Mouse (Mus musculus): ENCODE results near the gene Milr1.

The Milr1 gene

GRCm38 (mm10) chr11:106728402-106729366 is 22.3 kb upstream of the Milr1 start:
- in situ Hi-C loops (cut with MboI; ENCODE audit: low pct_unique_long_range_greater_than_20kb in 1 of 2, low sequenced_read_pairs in 2 of 2, unreplicated experiment in 1 of 2): no loop called here

- in situ Hi-C loops (cut with MboI; ENCODE audit: low pct_unique_long_range_greater_than_20kb in 1 of 2, low sequenced_read_pairs in 2 of 2, unreplicated experiment in 1 of 2): no loop called here
Observed at GRCm38 (mm10) chr11:106729656-106730055, 21.4 kb upstream of the Milr1 start.

- in situ Hi-C loops (cut with MboI; ENCODE audit: low pct_unique_long_range_greater_than_20kb in 1 of 2, low sequenced_read_pairs in 2 of 2, unreplicated experiment in 1 of 2): no loop called here
Observed at GRCm38 (mm10) chr11:106730714-106731113, 20.3 kb upstream of the Milr1 start.

- in situ Hi-C loops (cut with MboI; ENCODE audit: low pct_unique_long_range_greater_than_20kb in 1 of 2, low sequenced_read_pairs in 2 of 2, unreplicated experiment in 1 of 2): no loop called here
Observed at GRCm38 (mm10) chr11:106736614-106737013, 14.4 kb upstream of the Milr1 start.

- in situ Hi-C loops (cut with MboI; ENCODE audit: low pct_unique_long_range_greater_than_20kb in 1 of 2, low sequenced_read_pairs in 2 of 2, unreplicated experiment in 1 of 2): no loop called here
Observed at GRCm38 (mm10) chr11:106737178-106737621, 13.8 kb upstream of the Milr1 start.

DNA sequence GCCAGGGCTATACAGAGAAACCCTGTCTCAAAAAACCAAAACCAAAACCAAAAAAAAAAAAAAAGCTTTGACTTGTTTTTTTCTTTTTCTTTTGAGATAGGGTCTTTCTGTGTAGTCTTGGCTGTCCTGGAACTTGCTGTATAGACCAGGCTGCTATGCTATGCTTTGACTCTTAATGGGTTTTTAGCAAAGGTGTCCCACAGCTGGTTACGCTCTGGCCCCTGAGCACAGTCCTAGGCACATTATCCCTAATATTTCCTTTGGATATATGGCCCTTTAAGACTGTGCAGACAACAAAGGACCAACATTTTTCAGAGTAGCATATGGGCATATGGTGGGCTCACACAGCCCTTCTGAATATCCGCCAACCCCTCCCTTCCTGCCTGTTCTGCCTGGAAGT is 11.9 kb upstream of the Milr1 start:
- in situ Hi-C loops (cut with MboI; ENCODE audit: low pct_unique_long_range_greater_than_20kb in 1 of 2, low sequenced_read_pairs in 2 of 2, unreplicated experiment in 1 of 2): no loop called here

GRCm38 (mm10) chr11:106740724-106741123 is 10.3 kb upstream of the Milr1 start:
- in situ Hi-C loops (cut with MboI; ENCODE audit: low pct_unique_long_range_greater_than_20kb in 1 of 2, low sequenced_read_pairs in 2 of 2, unreplicated experiment in 1 of 2): loop anchor here (5.0 kb wide), 1 partner anchor 93 kb away; no protein-coding TSS in a partner anchor

GRCm38 (mm10) chr11:106741232-106741631 is 9.8 kb upstream of the Milr1 start:
- in situ Hi-C loops (cut with MboI; ENCODE audit: low pct_unique_long_range_greater_than_20kb in 1 of 2, low sequenced_read_pairs in 2 of 2, unreplicated experiment in 1 of 2): loop anchor here (5.0 kb wide), 1 partner anchor 94 kb away; no protein-coding TSS in a partner anchor

- in situ Hi-C loops (cut with MboI; ENCODE audit: low pct_unique_long_range_greater_than_20kb in 1 of 2, low sequenced_read_pairs in 2 of 2, unreplicated experiment in 1 of 2): loop anchor here (5.0 kb wide), 1 partner anchor 95 kb away; no protein-coding TSS in a partner anchor
Observed at GRCm38 (mm10) chr11:106741826-106742225, 9.2 kb upstream of the Milr1 start.

- in situ Hi-C loops (cut with MboI; ENCODE audit: low pct_unique_long_range_greater_than_20kb in 1 of 2, low sequenced_read_pairs in 2 of 2, unreplicated experiment in 1 of 2): loop anchor here (5.0 kb wide), 1 partner anchor 95 kb away; no protein-coding TSS in a partner anchor
Observed at GRCm38 (mm10) chr11:106742388-106742841, 8.6 kb upstream of the Milr1 start.

- in situ Hi-C loops (cut with MboI; ENCODE audit: low pct_unique_long_range_greater_than_20kb in 1 of 2, low sequenced_read_pairs in 2 of 2, unreplicated experiment in 1 of 2): loop anchor here (5.0 kb wide), 1 partner anchor 98 kb away; no protein-coding TSS in a partner anchor
Observed at GRCm38 (mm10) chr11:106744949-106745348, 6.1 kb upstream of the Milr1 start.

- in situ Hi-C loops (cut with MboI; ENCODE audit: low pct_unique_long_range_greater_than_20kb in 1 of 2, low sequenced_read_pairs in 2 of 2, unreplicated experiment in 1 of 2): loop anchor here in 1 of 2 experiments (25.0 kb wide), 1 partner anchor 237 kb away; no protein-coding TSS in a partner anchor
Observed at GRCm38 (mm10) chr11:106749557-106750120, 1.4 kb upstream of the Milr1 start.

- in situ Hi-C loops (cut with MboI; ENCODE audit: low pct_unique_long_range_greater_than_20kb in 1 of 2, low sequenced_read_pairs in 2 of 2, unreplicated experiment in 1 of 2): loop anchor here in 1 of 2 experiments (25.0 kb wide), 1 partner anchor 238 kb away; no protein-coding TSS in a partner anchor
Observed at GRCm38 (mm10) chr11:106750121-106750751, 790 bp upstream of the Milr1 start, which contains the start of gene Pecam1. Gene Pecam1 (minus strand): TSS chr11:106750628.

DNA sequence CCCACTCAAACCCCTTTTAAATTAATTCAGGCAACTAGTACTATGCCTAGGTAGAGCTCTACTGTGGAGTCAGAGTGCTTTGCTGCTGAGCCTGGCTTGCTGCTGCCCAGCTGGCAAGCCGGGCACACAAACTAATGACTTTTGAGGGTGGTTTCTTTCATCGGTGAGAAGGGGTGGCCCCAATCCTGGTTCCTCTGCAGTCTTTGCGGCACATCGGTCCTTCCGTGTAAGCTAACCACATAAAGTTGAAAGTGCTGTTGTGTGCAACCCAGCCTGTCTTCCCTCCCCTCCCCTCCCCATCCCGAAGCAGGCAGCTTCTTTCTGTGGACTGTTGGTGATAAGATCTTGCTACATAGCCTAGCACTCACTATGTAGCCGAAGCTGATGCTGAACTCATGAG is 1.1 kb downstream of the Milr1 start:
- in situ Hi-C loops (cut with MboI; ENCODE audit: low pct_unique_long_range_greater_than_20kb in 1 of 2, low sequenced_read_pairs in 2 of 2, unreplicated experiment in 1 of 2): loop anchor here in 1 of 2 experiments (25.0 kb wide), 1 partner anchor 240 kb away; no protein-coding TSS in a partner anchor

DNA sequence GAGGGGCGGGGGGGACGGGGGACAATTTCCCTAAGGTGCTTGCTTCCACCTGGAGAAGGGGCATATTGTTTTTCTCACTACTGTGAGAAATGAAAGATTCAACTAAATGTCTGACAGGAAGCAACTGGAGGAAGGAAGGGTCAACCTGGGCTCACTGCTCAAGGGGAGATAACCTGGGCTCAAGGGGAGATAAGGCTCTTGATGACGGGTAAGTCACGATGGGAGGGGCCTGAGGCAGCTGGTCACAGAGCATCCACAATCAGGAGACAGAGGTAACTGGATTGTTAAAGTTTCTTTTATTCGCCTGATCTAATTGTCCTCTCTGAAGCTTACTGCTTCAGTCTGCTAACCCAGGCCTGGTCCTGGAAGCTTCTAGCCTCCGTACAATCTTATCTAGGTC is 2.3 kb downstream of the Milr1 start:
- in situ Hi-C loops (cut with MboI; ENCODE audit: low pct_unique_long_range_greater_than_20kb in 1 of 2, low sequenced_read_pairs in 2 of 2, unreplicated experiment in 1 of 2): loop anchor here in 1 of 2 experiments (25.0 kb wide), 1 partner anchor 241 kb away; no protein-coding TSS in a partner anchor

GRCm38 (mm10) chr11:106755583-106755982 is 4.6 kb downstream of the Milr1 start:
- in situ Hi-C loops (cut with MboI; ENCODE audit: low pct_unique_long_range_greater_than_20kb in 1 of 2, low sequenced_read_pairs in 2 of 2, unreplicated experiment in 1 of 2): loop anchor here in 1 of 2 experiments (25.0 kb wide), 1 partner anchor 243 kb away; no protein-coding TSS in a partner anchor

DNA sequence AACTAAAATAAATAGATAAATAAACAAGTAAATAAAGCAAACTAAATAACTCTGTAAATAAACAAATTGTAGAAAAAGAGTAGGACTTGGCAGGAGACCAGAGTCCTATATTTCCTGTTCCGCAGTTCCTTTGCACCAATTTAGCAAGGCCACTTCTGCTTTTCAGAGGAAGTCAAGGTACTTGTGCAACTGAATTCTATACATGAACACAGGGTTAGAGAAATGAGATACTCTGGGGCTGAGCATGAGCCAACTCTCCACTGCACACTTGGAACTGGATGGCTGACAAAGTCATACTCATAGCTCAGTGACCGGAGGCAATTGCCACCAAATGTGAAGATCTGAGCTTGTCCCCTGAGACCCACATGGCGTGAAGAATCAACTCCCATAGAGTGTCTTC is 8.0 kb downstream of the Milr1 start:
- in situ Hi-C loops (cut with MboI; ENCODE audit: low pct_unique_long_range_greater_than_20kb in 1 of 2, low sequenced_read_pairs in 2 of 2, unreplicated experiment in 1 of 2): loop anchor here in 1 of 2 experiments (25.0 kb wide), 1 partner anchor 247 kb away; no protein-coding TSS in a partner anchor

GRCm38 (mm10) chr11:106760511-106760910 is 9.5 kb downstream of the Milr1 start:
- in situ Hi-C loops (cut with MboI; ENCODE audit: low pct_unique_long_range_greater_than_20kb in 1 of 2, low sequenced_read_pairs in 2 of 2, unreplicated experiment in 1 of 2): loop anchor here in 1 of 2 experiments (25.0 kb wide), 1 partner anchor 248 kb away; no protein-coding TSS in a partner anchor
